9 mouse cellular contexts compared by ENCODE assay signal in the genomic region with DNA sequence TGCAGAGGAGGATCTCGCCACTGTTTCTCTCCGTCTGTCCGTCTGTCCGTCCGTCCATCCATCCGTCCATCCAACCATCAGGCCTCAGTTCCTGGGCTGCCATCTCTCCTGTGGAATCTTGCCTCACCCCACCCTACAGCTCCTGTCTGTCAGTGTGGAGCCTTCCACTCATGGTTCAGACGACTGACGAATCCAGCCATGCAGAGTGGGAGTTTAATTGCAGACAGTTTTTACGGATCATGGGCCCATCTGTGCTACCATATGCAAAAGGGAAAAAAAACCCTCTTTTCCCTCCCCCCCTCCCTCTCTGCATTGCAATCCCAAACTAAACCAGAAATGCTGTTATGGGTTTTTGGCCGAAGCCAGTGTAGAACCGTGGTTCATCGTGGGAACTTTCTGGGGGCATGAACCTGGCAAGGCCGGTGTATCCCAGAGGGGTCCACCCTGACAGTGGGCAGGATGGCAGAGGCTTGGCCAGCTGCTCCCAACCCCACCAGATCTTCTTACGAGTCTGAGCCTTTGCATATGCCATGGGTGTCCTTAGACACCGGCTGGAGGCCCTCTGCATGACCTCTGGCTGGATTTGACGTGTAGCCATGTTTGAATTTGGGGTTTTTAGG. TPM values are rescaled to one million over a fixed set of nuclear protein-coding genes. Genes with fewer than 3 reads are reported as not detected.
A peak's percentile ranks its signal among the peaks of the same experiment; 100 is the strongest.
DNase-seq lines count a peak whose midpoint lies in the region; ATAC-seq and TF ChIP-seq lines count a peak whose summit lies in the region.
"Had no signal": no experiment of that assay in that cellular context is flagged by ENCODE, and none has a peak within 500 bp of the region (broad histone marks: within the 10 kb centered on the region; RNA-seq: fewer than 3 reads in every experiment).

No protein-coding gene starts in this region.

- H3K27ac ChIP-seq in midbrain, embryonic 12.5 days (replicated peaks) = peak overlapping the region; percentile 56; the same call in 1 of the 2 replicates
- no peak overlapping the region for H3K27ac ChIP-seq in midbrain, embryonic 11.5 days (ENCODE audit: low read depth, low read length)
- no peak overlapping the region for H3K27ac ChIP-seq in forebrain, postnatal 0 days (ENCODE audit: low read depth, low read length)
- no peak overlapping the region for H3K27ac ChIP-seq in cerebellum, adult 2 months (ENCODE audit: insufficient read depth, low read length)
- H3K27ac ChIP-seq in intestine, postnatal 0 days (ENCODE audit: low read depth, low read length) = no peak overlapping the region
- H3K27ac ChIP-seq: embryonic facial prominence, embryonic 15.5 days had no signal

- no peaks in the 10 kb centered on the region; the same call in 1 of the 2 replicates for H3K36me3 ChIP-seq in midbrain, embryonic 12.5 days
- no peaks in the 10 kb centered on the region for H3K36me3 ChIP-seq in midbrain, embryonic 11.5 days (ENCODE audit: control insufficient read depth, insufficient read depth, low read length)
- H3K36me3 ChIP-seq in forebrain, postnatal 0 days (ENCODE audit: insufficient read depth) = no peaks in the 10 kb centered on the region
- H3K36me3 ChIP-seq in intestine, postnatal 0 days (ENCODE audit: control insufficient read depth, insufficient read depth) = no peaks in the 10 kb centered on the region
- H3K36me3 ChIP-seq: embryonic facial prominence, embryonic 15.5 days had no signal

- no peak overlapping the region for H3K4me2 ChIP-seq in midbrain, embryonic 12.5 days (replicated peaks)
- H3K4me2 ChIP-seq in midbrain, embryonic 11.5 days = no peak overlapping the region
- H3K4me2 ChIP-seq in forebrain, postnatal 0 days (ENCODE audit: low read depth) = 0 out of 2 replicates have a peak overlapping the region, but pooled peaks have one; percentile 24
- H3K4me2 ChIP-seq in intestine, postnatal 0 days (replicated peaks; ENCODE audit: low read depth) = no peak overlapping the region
- H3K4me2 ChIP-seq: embryonic facial prominence, embryonic 15.5 days had no signal

- 87% methylated on average over 16 of the region's 16 CpGs for WGBS in midbrain, embryonic 12.5 days
- 90% methylated on average over 16 of the region's 16 CpGs for WGBS in midbrain, embryonic 11.5 days
- 63% methylated on average over 16 of the region's 16 CpGs for WGBS in forebrain, postnatal 0 days
- 37% methylated on average over 16 of the region's 16 CpGs for WGBS in cerebellum, adult 2 months
- WGBS in intestine, postnatal 0 days = 89% methylated on average over 16 of the region's 16 CpGs

- H3K4me3 ChIP-seq in midbrain, embryonic 12.5 days = no peak overlapping the region
- no peak overlapping the region for H3K4me3 ChIP-seq in midbrain, embryonic 11.5 days (ENCODE audit: low read depth, low read length)
- no peak overlapping the region for H3K4me3 ChIP-seq in forebrain, postnatal 0 days (ENCODE audit: low read depth, low read length)
- no peak overlapping the region for H3K4me3 ChIP-seq in cerebellum, adult 2 months (replicated peaks; ENCODE audit: insufficient read depth, low read depth, low read length)
- no peak overlapping the region for H3K4me3 ChIP-seq in intestine, postnatal 0 days (ENCODE audit: low read depth, low read length)
- H3K4me3 ChIP-seq: embryonic facial prominence, embryonic 15.5 days had no signal

- no peak for ATAC-seq in midbrain, embryonic 12.5 days (ENCODE audit: low FRiP score, low read depth)
- no peak for ATAC-seq in midbrain, embryonic 11.5 days (ENCODE audit: low FRiP score)
- ATAC-seq in forebrain, postnatal 0 days = peak; percentile 52
- no peak for ATAC-seq in intestine, postnatal 0 days

- no peak overlapping the region for H3K9ac ChIP-seq in midbrain, embryonic 12.5 days (replicated peaks)
- H3K9ac ChIP-seq in midbrain, embryonic 11.5 days (ENCODE audit: low read length) = no peak overlapping the region
- H3K9ac ChIP-seq in forebrain, postnatal 0 days = no peak overlapping the region; the same call in 1 of the 2 replicates
- H3K9ac ChIP-seq in intestine, postnatal 0 days (ENCODE audit: low read depth, low read length) = no peak overlapping the region
- H3K9ac ChIP-seq: embryonic facial prominence, embryonic 15.5 days had no signal

- peaks cover 59% of the 10 kb centered on the region for H3K27me3 ChIP-seq in midbrain, embryonic 12.5 days
- peaks cover 7% of the 10 kb centered on the region for H3K27me3 ChIP-seq in midbrain, embryonic 11.5 days (ENCODE audit: control insufficient read depth, insufficient read depth, low read length)
- H3K27me3 ChIP-seq in forebrain, postnatal 0 days (ENCODE audit: insufficient read depth, low read length) = no peaks in the 10 kb centered on the region; the same call in 1 of the 2 replicates
- no peaks in the 10 kb centered on the region for H3K27me3 ChIP-seq in cerebellum, adult 2 months (ENCODE audit: control insufficient read depth, insufficient read depth, low read length)
- no peaks in the 10 kb centered on the region for H3K27me3 ChIP-seq in intestine, postnatal 0 days (replicated peaks; ENCODE audit: control insufficient read depth, insufficient read depth, low read length)

- TF ChIP-seq POLR2A in cerebellum, adult 2 months (IDR thresholded peaks at IDR 0.05; ENCODE audit: borderline replicate concordance, insufficient read depth, low read length) = no peak

- no peak for TF ChIP-seq CTCF in forebrain, postnatal 0 days (IDR thresholded peaks at IDR 0.05; ENCODE audit: low read depth)
- TF ChIP-seq CTCF in cerebellum, adult 2 months (IDR thresholded peaks at IDR 0.05; ENCODE audit: borderline replicate concordance, insufficient read depth, low read depth, low read length) = no peak
- no peak for TF ChIP-seq CTCF in intestine, postnatal 0 days (IDR thresholded peaks at IDR 0.05; ENCODE audit: low read depth)

- H3K4me1 ChIP-seq in midbrain, embryonic 12.5 days = peaks cover 90% of the 10 kb centered on the region
- H3K4me1 ChIP-seq in midbrain, embryonic 11.5 days (ENCODE audit: control insufficient read depth, insufficient read depth, low read length) = peaks cover 69% of the 10 kb centered on the region
- peaks cover 50% of the 10 kb centered on the region for H3K4me1 ChIP-seq in forebrain, postnatal 0 days (ENCODE audit: insufficient read depth)
- H3K4me1 ChIP-seq in cerebellum, adult 2 months (ENCODE audit: control insufficient read depth, insufficient read depth, low read length) = peaks cover 25% of the 10 kb centered on the region
- peaks cover 20% of the 10 kb centered on the region; the same call in 1 of the 2 replicates for H3K4me1 ChIP-seq in intestine, postnatal 0 days (replicated peaks; ENCODE audit: control insufficient read depth, insufficient read depth, low read length)

- no peak for DNase-seq in midbrain, embryonic 11.5 days (ENCODE audit: low spot score, missing footprints)
- peak; percentile 82 for DNase-seq in forebrain, postnatal 0 days
- peak; percentile 66 for DNase-seq in layer of hippocampus, adult 9-11 months
- peak; percentile 65 to 83 for DNase-seq in right cerebral cortex, postnatal 10 days (ENCODE audit: low spot score in 2 of 2)
- no peak for DNase-seq in cerebellum, adult 2 months
- DNase-seq: kidney, adult 11 months had no signal

- no peaks in the 10 kb centered on the region for H3K9me3 ChIP-seq in midbrain, embryonic 12.5 days
- H3K9me3 ChIP-seq in midbrain, embryonic 11.5 days (ENCODE audit: control insufficient read depth, low read length) = no peaks in the 10 kb centered on the region
- H3K9me3 ChIP-seq in forebrain, postnatal 0 days (ENCODE audit: low read length) = no peaks in the 10 kb centered on the region
- H3K9me3 ChIP-seq in intestine, postnatal 0 days (ENCODE audit: control insufficient read depth) = no peaks in the 10 kb centered on the region
- H3K9me3 ChIP-seq: embryonic facial prominence, embryonic 15.5 days had no signal

RNA-seq across cellular contexts. Expression of a gene that starts 8.3 kb away (rescaled TPM):
- polyA plus RNA-seq in midbrain, embryonic 12.5 days (2016; fragmentation: Nextera tagmentation; extraction: Ambion mirVana) = 9.4 and 10.2 TPM in 2 replicates
- 5.8 and 6.7 TPM in 2 replicates for polyA plus RNA-seq in midbrain, embryonic 11.5 days (2014; fragmentation: Nextera tagmentation; extraction: Ambion mirVana)
- total RNA-seq in forebrain, postnatal 0 days (2014; rRNA removed) = 6.2 and 8.2 TPM in 2 replicates
- polyA plus RNA-seq in forebrain, postnatal 0 days (2015; fragmentation: Nextera tagmentation; extraction: Ambion mirVana) = 2.9 and 3.4 TPM in 2 replicates
- 18.7 and 20.5 TPM in 2 replicates for polyA plus RNA-seq in cerebellum, adult 2 months (2012; rRNA removed)
- 2.3 and 3.2 TPM in 2 replicates for polyA plus RNA-seq in intestine, postnatal 0 days (2015; fragmentation: Nextera tagmentation; extraction: Ambion mirVana)

Comparison
In these comparisons a context has a peak if more than half of its experiments do, and no peak if none do; other contexts are left out.
1. DNase-seq: peak in forebrain, postnatal 0 days (single experiment), layer of hippocampus, adult 9-11 months (single experiment) and right cerebral cortex, postnatal 10 days (2 of 2); none in midbrain, embryonic 11.5 days (single experiment) and cerebellum, adult 2 months (0 of 2).